Mouse (Mus musculus) forebrain, embryonic 10.5 days (tissue): ENCODE measurements around the gene Xrn2. TPM values are rescaled to one million over a fixed set of nuclear protein-coding genes. Genes with fewer than 3 reads are reported as not detected.

Experiments
- DNase-seq: peaks from one replicate; pipeline ENCODE4 v3.0.0-alpha.2; 2017; ENCODE audit warnings: low spot score; ENCODE audit errors: extremely low spot score
- H3K27ac ChIP-seq: fragments of 300-500 bp; sonication (generic); 2 replicates; pipeline ENCODE4 v1.5.1; 2016; ENCODE audit warnings: mild to moderate bottlenecking
- H3K27me3 ChIP-seq: fragments of 300-500 bp; sonication (generic); 2 replicates; pipeline ENCODE4 v1.6.1; 2016; ENCODE audit warnings: mild to moderate bottlenecking; ENCODE audit not compliant: poor library complexity, severe bottlenecking
- H3K36me3 ChIP-seq: fragments of 300-500 bp; sonication (generic); replicated peaks from 2 replicates; pipeline ENCODE4 v1.6.1; 2016; ENCODE audit warnings: mild to moderate bottlenecking, moderate library complexity
- H3K4me1 ChIP-seq: fragments of 300-500 bp; sonication (generic); 2 replicates; pipeline ENCODE4 v1.6.1; 2016
- H3K4me3 ChIP-seq: fragments of 300-500 bp; sonication (generic); 2 replicates; pipeline ENCODE4 v1.5.1; 2016; ENCODE audit warnings: mild to moderate bottlenecking, moderate library complexity
- H3K9me3 ChIP-seq: fragments of 300-500 bp; sonication (generic); 2 replicates; pipeline ENCODE4 v1.6.1; 2016; ENCODE audit warnings: mild to moderate bottlenecking, moderate library complexity
- WGBS: fragments of 180-500 bp; shearing (Covaris S2); methylation state at CpG from one replicate; pipeline ENCODE4 v1.1.7; 2016; 5-methylcytosine and 5-hydroxymethylcytosine counted together
- polyA plus RNA-seq: library from polyadenylated mRNA; unstranded; fragments of >200 nt; fragmentation: Nextera tagmentation; extraction: Ambion mirVana; gene quantifications from 2 replicates; pipeline ENCODE4 v1.2.1, GENCODE M21; 2016

Gene Xrn2
- polyA plus RNA-seq, 1 experiment from 2014 or later: 95.6 TPM

DNA sequence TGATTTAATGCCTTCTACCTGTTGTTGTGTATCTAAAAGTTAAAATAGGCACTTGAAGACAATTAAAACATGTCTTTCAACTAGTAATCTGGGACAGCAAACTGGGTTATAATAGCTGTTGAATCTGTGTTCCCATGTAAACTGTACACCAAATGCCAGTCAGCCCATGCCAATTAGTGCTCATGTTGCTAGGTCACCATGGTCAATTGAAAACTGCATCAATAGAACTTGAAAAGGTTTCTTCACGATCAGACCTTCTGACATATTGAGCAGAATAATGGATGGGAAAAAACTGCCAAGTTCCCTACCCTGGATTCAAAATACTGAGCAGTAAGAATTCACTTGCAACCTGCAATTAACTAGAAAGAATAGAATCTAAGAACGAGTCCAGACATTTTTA is 61.2 kb downstream of the Xrn2 start:
- 38% methylated on average over 2 of the region's 2 CpGs for WGBS
- H3K36me3 ChIP-seq: peaks cover 57% of the 10 kb centered on the region
- peaks cover 28% of the 10 kb centered on the region for H3K4me1 ChIP-seq

DNA sequence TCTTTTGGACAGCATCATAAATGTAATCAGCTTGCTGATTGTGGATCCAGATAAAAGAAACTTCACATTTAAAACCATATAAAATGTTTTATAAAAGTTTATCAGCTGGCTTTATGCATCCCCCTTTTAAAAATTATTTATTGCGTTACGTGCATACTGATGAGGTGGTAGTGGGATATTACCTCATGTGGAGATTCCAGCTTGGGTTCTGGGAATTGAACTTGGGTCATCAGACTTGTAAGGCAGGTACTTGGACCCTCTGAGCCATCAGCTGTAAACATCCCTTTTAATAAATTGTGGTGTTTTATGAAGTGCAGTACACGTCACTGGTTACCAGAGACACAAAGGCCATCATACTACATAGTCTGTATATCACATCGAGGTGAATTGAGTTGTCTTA is 61.6 kb downstream of the Xrn2 start:
- Histone ChIP-seq H3K27me3 (peaks cover 52% of the 10 kb centered on the region), H3K27ac (no peak overlapping the region), H3K4me3 (no peak overlapping the region), H3K36me3 (peaks cover 53% of the 10 kb centered on the region), H3K9me3 (no peaks in the 10 kb centered on the region), H3K4me1 (peaks cover 24% of the 10 kb centered on the region)
- WGBS: 85% methylated on average over 4 of the region's 4 CpGs
- no peak for DNase-seq

More for the DNA sequence above, 61.2 kb downstream of the Xrn2 start:
- H3K9me3 ChIP-seq: no peaks in the 10 kb centered on the region
- peaks cover 48% of the 10 kb centered on the region for H3K27me3 ChIP-seq
- H3K4me3 ChIP-seq: no peak overlapping the region
- no peak for DNase-seq
- H3K27ac ChIP-seq: no peak overlapping the region

DNA sequence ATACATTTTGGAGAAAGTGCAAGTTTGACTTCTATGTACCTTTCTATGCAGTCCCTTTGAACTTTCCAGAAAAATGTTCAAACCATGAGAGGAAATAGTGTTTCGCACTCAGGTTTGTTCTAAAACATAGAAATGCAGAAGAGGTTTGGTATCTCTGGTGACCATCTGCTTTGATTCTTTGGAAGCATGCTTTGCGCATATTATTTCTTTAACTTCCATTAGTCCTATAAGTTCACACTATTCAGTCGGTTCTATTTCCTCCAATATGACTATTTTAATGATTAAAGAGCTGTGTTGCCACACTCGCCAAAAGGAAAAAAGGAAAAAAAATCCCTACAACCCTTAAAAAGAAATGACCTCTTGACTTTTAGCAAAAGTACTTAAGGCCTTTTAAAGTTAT is 69.6 kb downstream of the Xrn2 start:
- WGBS: 66% methylated on average over 4 of the region's 4 CpGs
- no peaks in the 10 kb centered on the region for H3K9me3 ChIP-seq
- H3K4me3 ChIP-seq: no peak overlapping the region
- H3K36me3 ChIP-seq: peaks cover 6% of the 10 kb centered on the region; the same call in 1 of the 2 replicates
- H3K4me1 ChIP-seq: peaks cover 27% of the 10 kb centered on the region
- peaks cover 93% of the 10 kb centered on the region for H3K27me3 ChIP-seq
- no peak for DNase-seq
- H3K27ac ChIP-seq: no peak overlapping the region

- peaks cover 27% of the 10 kb centered on the region for H3K4me1 ChIP-seq
- no peaks in the 10 kb centered on the region for H3K9me3 ChIP-seq
- H3K4me3 ChIP-seq: peak overlapping the region; percentile 41
- DNase-seq: peak; percentile 55
- no peaks in the 10 kb centered on the region for H3K36me3 ChIP-seq
- peak overlapping the region; percentile 62 for H3K27ac ChIP-seq
- H3K27me3 ChIP-seq: peaks cover 100% of the 10 kb centered on the region
- 1% methylated on average over 72 of the region's 72 CpGs for WGBS
Measured at GRCm38 (mm10) chr2:147083471-147084365, 70.9 kb downstream of the Xrn2 start.

DNA sequence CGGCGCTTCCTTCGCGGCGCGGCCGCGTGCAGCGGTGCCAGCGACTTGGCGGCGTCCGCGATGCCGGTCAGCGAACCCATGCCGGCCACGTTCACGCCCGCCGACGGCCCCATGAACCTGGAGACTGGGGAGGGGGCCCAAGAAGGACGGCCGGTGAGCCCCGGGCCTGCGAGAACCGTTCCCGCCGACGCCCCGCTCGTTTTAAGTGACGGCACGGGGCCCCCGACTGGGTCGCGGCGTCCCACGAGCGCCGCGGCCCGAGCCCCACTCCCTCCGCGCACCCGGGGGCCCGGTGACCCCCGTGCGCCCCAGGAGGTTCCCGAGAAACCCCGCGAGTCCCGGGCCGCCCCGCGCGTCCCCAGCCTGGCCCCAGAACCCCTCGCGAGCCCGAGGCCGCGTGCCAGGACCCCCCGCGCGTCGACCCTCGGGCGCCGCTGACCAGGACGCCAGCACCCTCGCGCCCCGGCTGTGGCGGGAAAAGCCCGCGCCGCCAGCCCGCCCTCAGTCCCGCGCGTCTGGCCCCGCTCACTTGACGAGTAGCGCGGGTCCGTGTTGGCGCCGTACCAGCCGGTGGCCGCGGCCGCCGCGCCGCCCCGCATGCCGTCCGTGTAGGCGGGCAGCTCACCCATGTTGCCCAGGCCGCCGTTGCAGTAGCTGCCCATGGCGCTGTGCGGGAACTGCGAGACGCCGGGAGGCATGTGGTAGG is 71.7 kb downstream of the Xrn2 start:
- H3K27me3 ChIP-seq: peaks cover 100% of the 10 kb centered on the region
- H3K4me1 ChIP-seq: peaks cover 27% of the 10 kb centered on the region
- peak overlapping the region; percentile 41 for H3K4me3 ChIP-seq
- DNase-seq: peak; percentile 32
- WGBS: 1% methylated on average over 106 of the region's 106 CpGs
- H3K27ac ChIP-seq: peak overlapping the region; percentile 62
- H3K36me3 ChIP-seq: no peaks in the 10 kb centered on the region
- no peaks in the 10 kb centered on the region for H3K9me3 ChIP-seq

GRCm38 (mm10) chr2:147085072-147085870 is 72.5 kb downstream of the Xrn2 start, which contains the start of gene Nkx2-4:
Gene Nkx2-4, minus strand, starts transcription at chr2:147085445.
- under 1% methylated on average over 81 of the region's 82 CpGs for WGBS

GRCm38 (mm10) chr2:147085937-147086336 is 73.1 kb downstream of the Xrn2 start:
- H3K27me3 ChIP-seq: peaks cover 99% of the 10 kb centered on the region
- no peak overlapping the region for H3K27ac ChIP-seq
- 4% methylated on average over 6 of the region's 6 CpGs for WGBS
- peaks cover 27% of the 10 kb centered on the region for H3K4me1 ChIP-seq
- no peak for DNase-seq
- no peaks in the 10 kb centered on the region for H3K36me3 ChIP-seq
- H3K9me3 ChIP-seq: no peaks in the 10 kb centered on the region
- no peak overlapping the region for H3K4me3 ChIP-seq

More at GRCm38 (mm10) chr2:147085072-147085870, 72.5 kb downstream of the Xrn2 start, which contains the start of gene Nkx2-4:
- Histone ChIP-seq H3K27ac (peak within 1 kb of the TSS; percentile 62), H3K36me3 (no peaks in the 10 kb centered on the region), H3K4me1 (peaks cover 27% of the 10 kb centered on the region), H3K9me3 (no peaks in the 10 kb centered on the region), H3K27me3 (peaks cover 100% of the 10 kb centered on the region), H3K4me3 (peak within 1 kb of the TSS; percentile 41)
- DNase-seq: peak; percentile 36

GRCm38 (mm10) chr2:147086441-147086840 is 73.6 kb downstream of the Xrn2 start:
- Histone ChIP-seq H3K4me3 (no peak overlapping the region), H3K27me3 (peaks cover 94% of the 10 kb centered on the region), H3K36me3 (no peaks in the 10 kb centered on the region), H3K9me3 (no peaks in the 10 kb centered on the region), H3K27ac (no peak overlapping the region), H3K4me1 (peaks cover 22% of the 10 kb centered on the region)
- DNase-seq: no peak
- 15% methylated on average over 5 of the region's 5 CpGs for WGBS

DNA sequence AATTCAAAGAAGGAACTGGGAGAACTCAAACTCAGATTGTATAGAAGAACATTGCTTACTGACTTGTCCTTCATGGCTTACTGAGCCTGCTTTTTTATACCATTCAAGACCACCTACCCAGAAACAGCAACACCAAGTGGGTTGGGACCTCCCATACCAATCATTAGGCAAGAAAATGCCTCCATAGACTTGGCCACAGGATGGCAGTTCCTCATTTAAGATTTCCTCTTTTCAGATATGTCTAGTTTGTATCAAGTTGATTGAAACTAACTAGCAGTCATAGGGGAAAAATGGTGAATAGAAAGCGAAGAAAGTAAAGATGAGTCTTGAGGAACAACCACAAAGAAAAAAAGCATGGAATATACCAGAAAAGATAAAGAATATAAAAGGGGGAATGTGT is 106.9 kb downstream of the Xrn2 start:
- 92% methylated on average over 1 of the region's 1 CpGs for WGBS

GRCm38 (mm10) chr2:147127366-147127765 is 114.6 kb downstream of the Xrn2 start:
- no peak for DNase-seq
- H3K27me3 ChIP-seq: no peaks in the 10 kb centered on the region
- no peak overlapping the region for H3K27ac ChIP-seq
- no peaks in the 10 kb centered on the region for H3K4me1 ChIP-seq
- no peaks in the 10 kb centered on the region for H3K36me3 ChIP-seq
- no peak overlapping the region for H3K4me3 ChIP-seq
- WGBS: 83% methylated on average over 6 of the region's 6 CpGs
- H3K9me3 ChIP-seq: no peaks in the 10 kb centered on the region

More for the DNA sequence above, 106.9 kb downstream of the Xrn2 start:
- no peaks in the 10 kb centered on the region for H3K36me3 ChIP-seq
- no peak overlapping the region for H3K27ac ChIP-seq
- H3K4me1 ChIP-seq: no peaks in the 10 kb centered on the region
- DNase-seq: no peak
- no peak overlapping the region for H3K4me3 ChIP-seq
- no peaks in the 10 kb centered on the region for H3K27me3 ChIP-seq
- no peaks in the 10 kb centered on the region for H3K9me3 ChIP-seq
